Mouse (Mus musculus) hindbrain, embryonic 12.5 days (tissue): ENCODE results near the gene Olfr1085. TPM values are rescaled to one million over a fixed set of nuclear protein-coding genes. Genes with fewer than 3 reads are reported as not detected.
"Not testable (repeated sequence)": the region's sequence is repeated elsewhere in the genome, so short reads cannot be mapped to it uniquely, and the experiment has no call there.

Experiments used
- ATAC-seq: fragments of 200-750 bp; cut with Nextera tagmentation; 2 replicates; pipeline ENCODE4 v1.8.0; 2017; ENCODE audit warnings: moderate TSS enrichment; ENCODE audit not compliant: low FRiP score
- H3K27ac ChIP-seq: fragments of 300-500 bp; sonication (generic); 2 replicates; pipeline ENCODE4 v1.5.1; 2016; ENCODE audit warnings: mild to moderate bottlenecking
- H3K27me3 ChIP-seq: fragments of 300-500 bp; sonication (generic); 2 replicates; pipeline ENCODE4 v1.6.1; 2016; ENCODE audit warnings: mild to moderate bottlenecking
- H3K36me3 ChIP-seq: fragments of 300-500 bp; sonication (generic); 2 replicates; pipeline ENCODE4 v1.6.1; 2016; ENCODE audit warnings: mild to moderate bottlenecking
- H3K4me1 ChIP-seq: fragments of 300-500 bp; sonication (generic); 2 replicates; pipeline ENCODE4 v1.6.1; 2016
- H3K4me2 ChIP-seq: fragments of 300-500 bp; sonication (generic); replicated peaks from 2 replicates; pipeline ENCODE4 v1.6.1; 2016; ENCODE audit warnings: mild to moderate bottlenecking
- H3K4me3 ChIP-seq: fragments of 300-500 bp; sonication (generic); 2 replicates; pipeline ENCODE4 v1.5.1; 2016; ENCODE audit warnings: mild to moderate bottlenecking
- H3K9ac ChIP-seq: fragments of 300-500 bp; sonication (generic); 2 replicates; pipeline ENCODE4 v1.6.1; 2016; ENCODE audit warnings: mild to moderate bottlenecking, moderate library complexity
- H3K9me3 ChIP-seq: fragments of 300-500 bp; sonication (generic); replicated peaks from 2 replicates; pipeline ENCODE4 v1.6.1; 2016; ENCODE audit warnings: mild to moderate bottlenecking
- WGBS: fragments of 180-500 bp; shearing (Covaris S2); methylation state at CpG from one replicate; pipeline ENCODE4 v1.1.7; 2016; 5-methylcytosine and 5-hydroxymethylcytosine counted together
- polyA plus RNA-seq: library from polyadenylated mRNA; unstranded; fragments of >200 nt; fragmentation: Nextera tagmentation; extraction: Ambion mirVana; gene quantifications from 2 replicates; pipeline ENCODE4 v1.2.1, GENCODE M21; 2016

Gene Olfr1085
- not detected in 2 replicates for polyA plus RNA-seq

- Histone ChIP-seq H3K4me3 (no peak within 1 kb of the TSS), H3K4me2 (no peak within 1 kb of the TSS), H3K36me3 (no peaks in the 10 kb centered on the region), H3K9me3 (no peaks in the 10 kb centered on the region), H3K27ac (no peak within 1 kb of the TSS), H3K9ac (no peak within 1 kb of the TSS), H3K4me1 (no peaks in the 10 kb centered on the region), H3K27me3 (no peaks in the 10 kb centered on the region)
- ATAC-seq, result no peak
- WGBS, result 38% methylated on average over 1 of the region's 1 CpGs
Observed at GRCm38 (mm10) chr2:86661919-86662318, at the start of gene Olfr1085. Gene Olfr1085, minus strand, starts transcription at chr2:86662019.

GRCm38 (mm10) chr2:86698295-86698694 is 36.5 kb upstream of the Olfr1085 start, which contains the start of gene Olfr1087:
Gene Olfr1087, minus strand, starts transcription at chr2:86698395.
- H3K9me3 ChIP-seq, result no peaks in the 10 kb centered on the region
- H3K9ac ChIP-seq, result no peak within 1 kb of the TSS
- H3K27me3 ChIP-seq, result no peaks in the 10 kb centered on the region
- H3K36me3 ChIP-seq, result no peaks in the 10 kb centered on the region
- ATAC-seq, result no peak
- no peak within 1 kb of the TSS for H3K27ac ChIP-seq
- H3K4me3 ChIP-seq, result no peak within 1 kb of the TSS
- H3K4me1 ChIP-seq, result no peaks in the 10 kb centered on the region
- H3K4me2 ChIP-seq, result no peak within 1 kb of the TSS

- Histone ChIP-seq H3K27me3 (no peaks in the 10 kb centered on the region), H3K9me3 (no peaks in the 10 kb centered on the region), H3K27ac (no peak within 1 kb of the TSS), H3K36me3 (no peaks in the 10 kb centered on the region), H3K4me2 (no peak within 1 kb of the TSS), H3K4me1 (no peaks in the 10 kb centered on the region), H3K4me3 (no peak within 1 kb of the TSS), H3K9ac (no peak within 1 kb of the TSS)
- WGBS, result 62% methylated on average over 2 of the region's 2 CpGs
- ATAC-seq, result no peak
Observed at GRCm38 (mm10) chr2:86679992-86680391, 18.2 kb upstream of the Olfr1085 start, which contains the start of gene Olfr1086. Gene Olfr1086, minus strand, starts transcription at chr2:86680092.

GRCm38 (mm10) chr2:86639625-86640024 is 22.2 kb downstream of the Olfr1085 start, which contains the start of gene Olfr1084:
Gene Olfr1084, minus strand, starts transcription at chr2:86639725.
- not testable (repeated sequence) for ATAC-seq, H3K27ac ChIP-seq, H3K36me3 ChIP-seq, H3K4me3 ChIP-seq, H3K9me3 ChIP-seq, H3K9ac ChIP-seq, H3K4me2 ChIP-seq, H3K27me3 ChIP-seq, H3K4me1 ChIP-seq
- 93% methylated on average over 1 of the region's 1 CpGs for WGBS

Other genes starting within 250 kb of the Olfr1085 start
- gene Olfr1061, start 248.0 kb downstream of the Olfr1085 start, polyA plus RNA-seq, result not detected in 2 replicates
- gene Olfr1062, start 235.3 kb downstream of the Olfr1085 start, polyA plus RNA-seq, result not detected in 2 replicates
- gene Olfr1065, start 211.4 kb downstream of the Olfr1085 start, polyA plus RNA-seq, result not detected in 2 replicates
- gene Olfr1066, start 205.8 kb downstream of the Olfr1085 start, polyA plus RNA-seq, result not detected in 2 replicates
- gene Olfr228, start 174.6 kb downstream of the Olfr1085 start, polyA plus RNA-seq, result not detected in 2 replicates
- not detected in 2 replicates for gene Olfr1076, start 153.6 kb downstream of the Olfr1085 start, polyA plus RNA-seq
- not detected in 2 replicates for gene Olfr1079, start 119.5 kb downstream of the Olfr1085 start, polyA plus RNA-seq
- not detected in 2 replicates for gene Olfr1080, start 103.8 kb downstream of the Olfr1085 start, polyA plus RNA-seq
- gene Olfr1082, start 63.1 kb downstream of the Olfr1085 start, polyA plus RNA-seq, result not detected in 2 replicates
- not detected in 2 replicates for gene Olfr1084, start 22.3 kb downstream of the Olfr1085 start, polyA plus RNA-seq
- not detected in 2 replicates for gene Olfr1086, start 18.1 kb upstream of the Olfr1085 start, polyA plus RNA-seq
- not detected in 2 replicates for gene Olfr1087, start 36.4 kb upstream of the Olfr1085 start, polyA plus RNA-seq
- gene Olfr1089, start 71.7 kb upstream of the Olfr1085 start, polyA plus RNA-seq, result not detected in 2 replicates
- gene Olfr1090, start 97.0 kb upstream of the Olfr1085 start, polyA plus RNA-seq, result not detected in 2 replicates
- not detected in 2 replicates for gene Olfr1093, start 120.5 kb upstream of the Olfr1085 start, polyA plus RNA-seq
- gene Olfr141, start 148.0 kb upstream of the Olfr1085 start, polyA plus RNA-seq, result not detected in 2 replicates
- gene Olfr1094, start 162.6 kb upstream of the Olfr1085 start, polyA plus RNA-seq, result not detected in 2 replicates
- gene Olfr1095, start 189.7 kb upstream of the Olfr1085 start, polyA plus RNA-seq, result not detected in 2 replicates
- gene Gm13723, start 212.8 kb upstream of the Olfr1085 start, polyA plus RNA-seq, result not detected in 2 replicates
- gene Olfr1097, start 230.2 kb upstream of the Olfr1085 start, polyA plus RNA-seq, result not detected in 2 replicates